Comparison of ENCODE assay signal across 9 mouse cellular contexts in the genomic region with DNA sequence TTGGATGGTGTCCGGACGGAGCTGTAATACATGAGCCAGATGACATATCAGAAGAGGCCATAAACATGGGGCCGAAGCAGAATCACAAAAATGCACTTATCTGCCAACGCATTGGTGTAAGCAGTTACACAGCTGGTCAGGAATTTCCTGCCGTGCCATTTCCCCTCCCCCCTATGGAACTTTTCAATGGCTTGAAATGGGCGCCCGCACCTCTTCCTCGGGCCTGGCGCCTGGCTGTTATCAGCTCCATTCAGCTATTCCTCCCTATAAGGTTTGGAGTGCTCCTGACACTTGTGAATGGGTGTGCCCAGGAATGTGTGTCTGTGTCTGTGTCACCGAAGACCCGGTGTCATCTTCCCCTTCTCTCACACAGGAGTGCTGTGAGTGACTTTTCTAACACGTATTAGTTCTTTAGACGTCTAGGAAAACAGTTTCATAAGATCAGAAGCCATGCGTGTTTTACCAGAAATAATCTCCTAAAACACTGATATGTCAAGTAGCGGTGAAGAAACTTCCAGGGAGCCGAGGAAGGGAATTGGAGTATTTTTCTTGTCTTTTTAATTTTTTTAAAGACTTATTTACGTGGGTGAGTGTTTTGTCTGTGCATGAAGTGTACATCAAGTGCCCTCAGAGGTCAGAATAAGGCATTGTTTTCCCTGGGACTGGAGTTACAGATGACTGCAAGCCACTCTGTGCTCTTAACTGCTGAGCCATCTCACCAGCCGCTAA. TPM values are rescaled to one million over a fixed set of nuclear protein-coding genes. Genes with fewer than 3 reads are reported as not detected.
DNase-seq lines count a peak whose midpoint lies in the region; TF ChIP-seq lines count a peak whose summit lies in the region.
"Had no signal": no experiment of that assay in that cellular context is flagged by ENCODE, and none has a peak within 500 bp of the region (broad histone marks: within the 10 kb centered on the region; RNA-seq: fewer than 3 reads in every experiment).

No protein-coding gene starts in this region.

- no peak for TF ChIP-seq CTCF in bone marrow, adult 2 months (IDR thresholded peaks at IDR 0.05; ENCODE audit: control insufficient read depth, insufficient read depth, low read length)
- TF ChIP-seq CTCF in heart, adult 2 months (IDR thresholded peaks at IDR 0.05): no peak
- TF ChIP-seq CTCF in liver, adult 2 months (IDR thresholded peaks at IDR 0.05; ENCODE audit: low read depth, low read length): no peak
- TF ChIP-seq CTCF in kidney, adult 2 months (conservative IDR thresholded peaks at IDR 0.05; ENCODE audit: insufficient read depth, insufficient read length, low read depth, low read length): no peak

- H3K4me1 ChIP-seq in bone marrow, adult 2 months (ENCODE audit: control insufficient read depth, insufficient read depth, low read length): peaks cover 9% of the 10 kb centered on the region
- H3K4me1 ChIP-seq in heart, adult 2 months (ENCODE audit: control insufficient read depth, insufficient read depth, low read length): peaks cover 12% of the 10 kb centered on the region
- peaks cover 7% of the 10 kb centered on the region; the same call in 1 of the 2 replicates for H3K4me1 ChIP-seq in liver, adult 2 months (ENCODE audit: control insufficient read depth, insufficient read depth, low read length)
- no peaks in the 10 kb centered on the region for H3K4me1 ChIP-seq in kidney, adult 2 months (ENCODE audit: control insufficient read depth, insufficient read depth, low read length)
- H3K4me1 ChIP-seq: neural tube, embryonic 12.5 days had no signal

- H3K27me3 ChIP-seq in heart, adult 2 months (ENCODE audit: control insufficient read depth, insufficient read depth, low read length): no peaks in the 10 kb centered on the region
- no peaks in the 10 kb centered on the region for H3K27me3 ChIP-seq in liver, adult 2 months (ENCODE audit: control insufficient read depth, insufficient read depth, low read length)
- H3K27me3 ChIP-seq in kidney, adult 2 months (replicated peaks; ENCODE audit: control insufficient read depth, insufficient read depth, low read length): no peaks in the 10 kb centered on the region
- H3K27me3 ChIP-seq: neural tube, embryonic 12.5 days had no signal

- 59% methylated on average over 18 of the region's 18 CpGs for WGBS in bone marrow, adult 2 months
- 14% methylated on average over 18 of the region's 18 CpGs for WGBS in heart, adult 2 months
- 79% methylated on average over 18 of the region's 18 CpGs for WGBS in liver, adult 2 months
- WGBS in kidney, adult 2 months: 66% methylated on average over 18 of the region's 18 CpGs

- no peaks in the 10 kb centered on the region for H3K79me2 ChIP-seq in heart, adult 2 months (replicated peaks; ENCODE audit: control insufficient read depth, insufficient read depth, low read length)
- H3K79me2 ChIP-seq in liver, adult 2 months (ENCODE audit: control insufficient read depth, insufficient read depth, low read length): no peaks in the 10 kb centered on the region

- 0 out of 2 replicates have a peak, but pooled peaks have one; percentile 50 for TF ChIP-seq EP300 in heart, adult 2 months (IDR thresholded peaks at IDR 0.05; ENCODE audit: insufficient read depth, low read depth, low read length)

- peak overlapping the region; percentile 54; the same call in 1 of the 2 replicates for H3K27ac ChIP-seq in bone marrow, adult 2 months (ENCODE audit: control insufficient read depth, insufficient read depth, low read depth, low read length, poor library complexity)
- peak overlapping the region; percentile 52 for H3K27ac ChIP-seq in heart, adult 2 months
- peak overlapping the region; percentile 47 for H3K27ac ChIP-seq in liver, adult 2 months (replicated peaks; ENCODE audit: insufficient read depth, low read depth, low read length)
- no peak overlapping the region; the same call in 1 of the 2 replicates for H3K27ac ChIP-seq in kidney, adult 2 months (ENCODE audit: insufficient read depth, low read depth, low read length)
- H3K27ac ChIP-seq: neural tube, embryonic 12.5 days had no signal

- TF ChIP-seq POLR2A in bone marrow, adult 2 months (IDR thresholded peaks at IDR 0.05; ENCODE audit: borderline replicate concordance, control insufficient read depth, low read depth, low read length): no peak
- no peak for TF ChIP-seq POLR2A in heart, adult 2 months (IDR thresholded peaks at IDR 0.05; ENCODE audit: insufficient read depth, low read depth, low read length)
- no peak for TF ChIP-seq POLR2A in liver, adult 2 months (IDR thresholded peaks at IDR 0.05; ENCODE audit: extremely low read depth, insufficient read depth, low read length)
- no peak for TF ChIP-seq POLR2A in kidney, adult 2 months (IDR thresholded peaks at IDR 0.05; ENCODE audit: low read depth, low read length)

- no peak overlapping the region for H3K9ac ChIP-seq in heart, adult 2 months (ENCODE audit: low read depth, low read length)
- no peak overlapping the region for H3K9ac ChIP-seq in liver, adult 2 months (ENCODE audit: low read depth, low read length)
- H3K9ac ChIP-seq: neural tube, embryonic 12.5 days had no signal

- peak in 1 of 2 experiments; percentile 65 for DNase-seq in heart, adult 2 months
- no peak for DNase-seq in liver, adult 2 months (ENCODE audit: extremely low read depth, low read depth, low spot score)
- DNase-seq in lung, postnatal 25 days (ENCODE audit: low spot score): peak; percentile 53
- no peak for DNase-seq in cerebellum, adult 18-20 months
- no peak for DNase-seq in right cerebral cortex, postnatal 10 days (ENCODE audit: low spot score in 2 of 2)
- no peak for DNase-seq in kidney, adult 2 months
- DNase-seq: thymus, postnatal 14 days had no signal

- H3K4me3 ChIP-seq in bone marrow, adult 2 months (replicated peaks; ENCODE audit: control insufficient read depth, low read depth, low read length): no peak overlapping the region
- no peak overlapping the region for H3K4me3 ChIP-seq in heart, adult 2 months
- no peak overlapping the region for H3K4me3 ChIP-seq in liver, adult 2 months (ENCODE audit: insufficient read depth, low read depth, low read length)
- no peak overlapping the region for H3K4me3 ChIP-seq in kidney, adult 2 months (ENCODE audit: insufficient read depth, low read depth, low read length)
- H3K4me3 ChIP-seq: neural tube, embryonic 12.5 days had no signal

- H3K36me3 ChIP-seq in heart, adult 2 months (ENCODE audit: control insufficient read depth, insufficient read depth, low read length): peaks cover 4% of the 10 kb centered on the region
- no peaks in the 10 kb centered on the region for H3K36me3 ChIP-seq in liver, adult 2 months (ENCODE audit: control insufficient read depth, insufficient read depth, low read length)
- no peaks in the 10 kb centered on the region for H3K36me3 ChIP-seq in kidney, adult 2 months (ENCODE audit: control insufficient read depth, insufficient read depth, low read length)
- H3K36me3 ChIP-seq: neural tube, embryonic 12.5 days had no signal

- intact Hi-C loops in heart, adult 2 months (cut with DNase I): loop anchor here (5.0 kb wide), 1 partner anchor 42 kb away; no protein-coding TSS in a partner anchor

RNA-seq across cellular contexts. Expression of gene Slc38a2, which starts 44.8 kb away (rescaled TPM):
- 22.5 and 51.3 TPM in 2 replicates for polyA plus RNA-seq in bone marrow, adult 2 months (2011; ENCODE audit: insufficient read depth, insufficient read length, low replicate concordance, missing spikeins)
- total RNA-seq in heart, adult 2 months (2021): 100 to 1,000 TPM; 149 to 209 TPM
- polyA plus RNA-seq in heart, adult 2 months (2012; rRNA removed): 59.3 and 109 TPM in 2 replicates
- total RNA-seq in liver, adult 2 months (2014; rRNA removed): 73.9 and 85.1 TPM in 2 replicates
- polyA plus RNA-seq in liver, adult 2 months (2012; rRNA removed): 22.1 and 22.5 TPM in 2 replicates
- 24.9 and 30.0 TPM in 2 replicates for polyA plus RNA-seq in kidney, adult 2 months (2012; rRNA removed)
